Mouse (Mus musculus): ENCODE results near the gene Gls2. TPM values are rescaled to one million over a fixed set of nuclear protein-coding genes. Genes with fewer than 3 reads are reported as not detected.
"Not testable (repeated sequence)": the region's sequence is repeated elsewhere in the genome, so short reads cannot be mapped to it uniquely, and the experiment has no call there.

Gene Gls2
- polyA plus RNA-seq (2015; fragmentation: Nextera tagmentation; extraction: Ambion mirVana) = 2.1 and 2.2 TPM in 2 replicates

GRCm38 (mm10) chr10:128194024-128194550 lies at the start of gene Gls2:
Gls2 (plus strand) TSS chr10:128194457.
- no peaks in the 10 kb centered on the region for H3K36me3 ChIP-seq
- H3K4me2 ChIP-seq = peak within 1 kb of the TSS; percentile 98
- WGBS = under 1% methylated on average over 46 of the region's 46 CpGs
- 0 out of 2 replicates have a peak within 1 kb of the TSS, but pooled peaks have one; percentile 23 for H3K27ac ChIP-seq
- H3K4me3 ChIP-seq = peak within 1 kb of the TSS; percentile 68
- H3K4me1 ChIP-seq = peaks cover 9% of the 10 kb centered on the region
- H3K9me3 ChIP-seq = no peaks in the 10 kb centered on the region
- peaks cover 19% of the 10 kb centered on the region for H3K27me3 ChIP-seq
- H3K9ac ChIP-seq = peak within 1 kb of the TSS; percentile 66
- ATAC-seq (ENCODE audit: borderline replicate concordance, extremely low read depth, low FRiP score, low TSS enrichment) = peak; percentile 98

GRCm38 (mm10) chr10:128144961-128145360 lies 49.3 kb upstream of the Gls2 start:
- no peak overlapping the region for H3K9ac ChIP-seq
- no peak overlapping the region for H3K4me2 ChIP-seq
- H3K27ac ChIP-seq = no peak overlapping the region
- 50% methylated on average over 2 of the region's 2 CpGs for WGBS
- ATAC-seq (ENCODE audit: borderline replicate concordance, extremely low read depth, low FRiP score, low TSS enrichment) = no peak
- H3K9me3 ChIP-seq = no peaks in the 10 kb centered on the region
- no peak overlapping the region for H3K4me3 ChIP-seq
- H3K36me3 ChIP-seq = peaks cover 39% of the 10 kb centered on the region
- H3K27me3 ChIP-seq = no peaks in the 10 kb centered on the region
- peaks cover 14% of the 10 kb centered on the region for H3K4me1 ChIP-seq

- WGBS = 75% methylated on average over 5 of the region's 5 CpGs
- Histone ChIP-seq H3K4me2 (peak overlapping the region; percentile 39; the same call in 1 of the 2 replicates), H3K9ac (no peak overlapping the region), H3K4me3 (no peak overlapping the region), H3K36me3 (peaks cover 8% of the 10 kb centered on the region; the same call in 1 of the 2 replicates), H3K27me3 (no peaks in the 10 kb centered on the region), H3K27ac (peak overlapping the region; percentile 82), H3K9me3 (no peaks in the 10 kb centered on the region), H3K4me1 (peaks cover 18% of the 10 kb centered on the region)
- ATAC-seq (ENCODE audit: borderline replicate concordance, extremely low read depth, low FRiP score, low TSS enrichment) = no peak
Observed at GRCm38 (mm10) chr10:128148789-128149365, 45.4 kb upstream of the Gls2 start.

- H3K9me3 ChIP-seq = no peaks in the 10 kb centered on the region
- peaks cover 4% of the 10 kb centered on the region; the same call in 1 of the 2 replicates for H3K36me3 ChIP-seq
- 0% methylated on average over 5 of the region's 5 CpGs for WGBS
- no peaks in the 10 kb centered on the region for H3K27me3 ChIP-seq
- peaks cover 21% of the 10 kb centered on the region for H3K4me1 ChIP-seq
- H3K4me2 ChIP-seq = peak overlapping the region; percentile 39; the same call in 1 of the 2 replicates
- no peak overlapping the region for H3K9ac ChIP-seq
- peak; percentile 96 for ATAC-seq (ENCODE audit: borderline replicate concordance, extremely low read depth, low FRiP score, low TSS enrichment)
- H3K4me3 ChIP-seq = peak overlapping the region; percentile 1; the same call in 1 of the 2 replicates
- peak overlapping the region; percentile 82 for H3K27ac ChIP-seq
Observed at GRCm38 (mm10) chr10:128149592-128149991, 44.7 kb upstream of the Gls2 start.

GRCm38 (mm10) chr10:128150941-128151340 lies 43.3 kb upstream of the Gls2 start:
- H3K4me2 ChIP-seq = no peak overlapping the region
- WGBS = 72% methylated on average over 14 of the region's 14 CpGs
- ATAC-seq (ENCODE audit: borderline replicate concordance, extremely low read depth, low FRiP score, low TSS enrichment) = no peak
- no peak overlapping the region for H3K9ac ChIP-seq
- H3K4me1 ChIP-seq = peaks cover 21% of the 10 kb centered on the region
- no peaks in the 10 kb centered on the region for H3K9me3 ChIP-seq
- H3K4me3 ChIP-seq = no peak overlapping the region
- peak overlapping the region; percentile 12; the same call in 1 of the 2 replicates for H3K27ac ChIP-seq
- H3K36me3 ChIP-seq = no peaks in the 10 kb centered on the region
- no peaks in the 10 kb centered on the region for H3K27me3 ChIP-seq

GRCm38 (mm10) chr10:128153978-128154377 lies 40.3 kb upstream of the Gls2 start:
- H3K9ac ChIP-seq = no peak overlapping the region
- no peaks in the 10 kb centered on the region for H3K36me3 ChIP-seq
- no peak overlapping the region for H3K4me3 ChIP-seq
- 59% methylated on average over 3 of the region's 3 CpGs for WGBS
- H3K27me3 ChIP-seq = no peaks in the 10 kb centered on the region
- H3K9me3 ChIP-seq = no peaks in the 10 kb centered on the region
- no peak overlapping the region; the same call in 1 of the 2 replicates for H3K27ac ChIP-seq
- H3K4me1 ChIP-seq = peaks cover 14% of the 10 kb centered on the region
- no peak overlapping the region for H3K4me2 ChIP-seq
- no peak for ATAC-seq (ENCODE audit: borderline replicate concordance, extremely low read depth, low FRiP score, low TSS enrichment)

- H3K4me2 ChIP-seq; ATAC-seq (ENCODE audit: borderline replicate concordance, extremely low read depth, low FRiP score, low TSS enrichment): not testable (repeated sequence)
Observed at GRCm38 (mm10) chr10:128165726-128166125, 28.5 kb upstream of the Gls2 start.

GRCm38 (mm10) chr10:128167091-128167490 lies 27.2 kb upstream of the Gls2 start:
- Histone ChIP-seq H3K27ac (no peak overlapping the region), H3K27me3 (no peaks in the 10 kb centered on the region), H3K9me3 (no peaks in the 10 kb centered on the region), H3K4me2 (no peak overlapping the region), H3K9ac (no peak overlapping the region), H3K36me3 (0 out of 2 replicates have a peak, but pooled peaks cover 3% of the 10 kb centered on the region), H3K4me3 (no peak overlapping the region), H3K4me1 (peaks cover 6% of the 10 kb centered on the region)
- WGBS = 33% methylated on average over 6 of the region's 6 CpGs
- ATAC-seq (ENCODE audit: borderline replicate concordance, extremely low read depth, low FRiP score, low TSS enrichment) = no peak

More at GRCm38 (mm10) chr10:128165726-128166125, 28.5 kb upstream of the Gls2 start:
- WGBS = 72% methylated on average over 3 of the region's 3 CpGs
- H3K9ac ChIP-seq, H3K27ac ChIP-seq, H3K27me3 ChIP-seq, H3K36me3 ChIP-seq, H3K9me3 ChIP-seq, H3K4me1 ChIP-seq, H3K4me3 ChIP-seq: not testable (repeated sequence)

GRCm38 (mm10) chr10:128171348-128171747 lies 22.9 kb upstream of the Gls2 start:
- H3K27ac ChIP-seq; H3K36me3 ChIP-seq; H3K4me3 ChIP-seq; H3K27me3 ChIP-seq; H3K9me3 ChIP-seq; H3K4me2 ChIP-seq; ATAC-seq (ENCODE audit: borderline replicate concordance, extremely low read depth, low FRiP score, low TSS enrichment); H3K9ac ChIP-seq: not testable (repeated sequence)
- peaks cover 24% of the 10 kb centered on the region for H3K4me1 ChIP-seq
- 98% methylated on average over 10 of the region's 10 CpGs for WGBS

GRCm38 (mm10) chr10:128175302-128175701 lies 19.0 kb upstream of the Gls2 start:
- no peaks in the 10 kb centered on the region for H3K9me3 ChIP-seq
- peak overlapping the region; percentile 62 for H3K9ac ChIP-seq
- 11% methylated on average over 3 of the region's 3 CpGs for WGBS
- no peaks in the 10 kb centered on the region for H3K27me3 ChIP-seq
- ATAC-seq (ENCODE audit: borderline replicate concordance, extremely low read depth, low FRiP score, low TSS enrichment) = no peak
- H3K36me3 ChIP-seq = no peaks in the 10 kb centered on the region
- H3K4me3 ChIP-seq = peak overlapping the region; percentile 60
- peak overlapping the region; percentile 95 for H3K27ac ChIP-seq
- H3K4me2 ChIP-seq = peak overlapping the region; percentile 66
- H3K4me1 ChIP-seq = peaks cover 24% of the 10 kb centered on the region

- no peaks in the 10 kb centered on the region for H3K27me3 ChIP-seq
- peaks cover 26% of the 10 kb centered on the region for H3K4me1 ChIP-seq
- H3K36me3 ChIP-seq = no peaks in the 10 kb centered on the region
- H3K9ac ChIP-seq = peak overlapping the region; percentile 62
- H3K9me3 ChIP-seq = no peaks in the 10 kb centered on the region
- peak overlapping the region; percentile 95 for H3K27ac ChIP-seq
- H3K4me3 ChIP-seq = peak overlapping the region; percentile 60
- H3K4me2 ChIP-seq = peak overlapping the region; percentile 66
- peak; percentile 90 for ATAC-seq (ENCODE audit: borderline replicate concordance, extremely low read depth, low FRiP score, low TSS enrichment)
- 1% methylated on average over 17 of the region's 17 CpGs for WGBS
Observed at GRCm38 (mm10) chr10:128175996-128176755, 18.1 kb upstream of the Gls2 start.

GRCm38 (mm10) chr10:128177316-128177715 lies 16.9 kb upstream of the Gls2 start:
- 76% methylated on average over 4 of the region's 4 CpGs for WGBS
- Histone ChIP-seq H3K4me3 (no peak overlapping the region), H3K36me3 (no peaks in the 10 kb centered on the region), H3K4me1 (peaks cover 26% of the 10 kb centered on the region), H3K4me2 (no peak overlapping the region), H3K9me3 (no peaks in the 10 kb centered on the region), H3K27me3 (no peaks in the 10 kb centered on the region), H3K9ac (no peak overlapping the region), H3K27ac (no peak overlapping the region)
- ATAC-seq (ENCODE audit: borderline replicate concordance, extremely low read depth, low FRiP score, low TSS enrichment) = no peak
